Mouse (Mus musculus): Measurements from ENCODE around the gene Snapc2.

GRCm38 (mm10) chr8:4227919-4228318 is 25.0 kb upstream of the Snapc2 start:
- TF ChIP-seq GABPA (IDR thresholded peaks at IDR 0.05; ENCODE audit: insufficient replicate concordance, low read depth, low read length) (no peak), RAD21 (IDR thresholded peaks at IDR 0.05; ENCODE audit: low read depth, low read length) (no peak)

Measured in CH12.LX (cell line).